In genomic region chr11:106026465-106027151, GRCm38 (mm10) we compare ENCODE assay signal across 9 mouse cellular contexts. TPM values are rescaled to one million over a fixed set of nuclear protein-coding genes. Genes with fewer than 3 reads are reported as not detected.
DNase-seq lines count a peak whose midpoint lies in the region; ATAC-seq and TF ChIP-seq lines count a peak whose summit lies in the region.
"Had no signal": no experiment of that assay in that cellular context is flagged by ENCODE, and none has a peak within 500 bp of the region (broad histone marks: within the 10 kb centered on the region; RNA-seq: fewer than 3 reads in every experiment).

No protein-coding gene starts in this region.

- no peak overlapping the region for H3K4me2 ChIP-seq in hindbrain, embryonic 11.5 days (replicated peaks; ENCODE audit: low read depth, low read length)
- H3K4me2 ChIP-seq in hindbrain, embryonic 13.5 days = no peak overlapping the region
- H3K4me2 ChIP-seq: midbrain, embryonic 12.5 days had no signal

- H3K27me3 ChIP-seq in hindbrain, embryonic 11.5 days (ENCODE audit: control insufficient read depth, insufficient read depth, low read length) = no peaks in the 10 kb centered on the region
- H3K27me3 ChIP-seq in hindbrain, embryonic 13.5 days = peaks cover 6% of the 10 kb centered on the region; the same call in 1 of the 2 replicates

- peak; percentile 60 for DNase-seq in hindbrain, embryonic 11.5 days (ENCODE audit: low spot score)
- peak; percentile 64 for DNase-seq in adrenal gland, postnatal 25 days
- peak; percentile 84 for DNase-seq in induced T-regulatory cell, adult 2 months (ENCODE audit: low read depth)
- peak; percentile 57 for DNase-seq in left cerebral cortex, adult 11 months (ENCODE audit: low spot score)
- DNase-seq in lung, postnatal 4 days = peak; percentile 65 to 78
- peak; percentile 57 to 80 for DNase-seq in spleen, postnatal 10 days (ENCODE audit: low spot score in 2 of 2)

- H3K4me1 ChIP-seq in hindbrain, embryonic 11.5 days (replicated peaks; ENCODE audit: control insufficient read depth, insufficient read depth, low read length) = no peaks in the 10 kb centered on the region
- H3K4me1 ChIP-seq in hindbrain, embryonic 13.5 days (replicated peaks) = no peaks in the 10 kb centered on the region
- no peaks in the 10 kb centered on the region for H3K4me1 ChIP-seq in embryonic fibroblast, embryonic 13.5 days (ENCODE audit: control insufficient read depth, insufficient read depth, low read length)
- H3K4me1 ChIP-seq: midbrain, embryonic 12.5 days had no signal

- peak; percentile 78 for TF ChIP-seq CTCF in embryonic fibroblast, embryonic 13.5 days (IDR thresholded peaks at IDR 0.05; ENCODE audit: borderline replicate concordance, insufficient read depth, low read length)

- H3K36me3 ChIP-seq in hindbrain, embryonic 11.5 days (ENCODE audit: control insufficient read depth, insufficient read depth, low read length) = no peaks in the 10 kb centered on the region
- peaks cover 5% of the 10 kb centered on the region; the same call in 1 of the 2 replicates for H3K36me3 ChIP-seq in hindbrain, embryonic 13.5 days
- H3K36me3 ChIP-seq: midbrain, embryonic 12.5 days had no signal

- H3K9ac ChIP-seq in hindbrain, embryonic 11.5 days (ENCODE audit: low read depth, low read length) = no peak overlapping the region
- no peak overlapping the region for H3K9ac ChIP-seq in hindbrain, embryonic 13.5 days
- H3K9ac ChIP-seq: midbrain, embryonic 12.5 days had no signal

- TF ChIP-seq POLR2A in embryonic fibroblast, embryonic 13.5 days (IDR thresholded peaks at IDR 0.05; ENCODE audit: low read depth, low read length) = no peak

- no peak overlapping the region for H3K4me3 ChIP-seq in hindbrain, embryonic 11.5 days (ENCODE audit: low read depth, low read length)
- H3K4me3 ChIP-seq in hindbrain, embryonic 13.5 days = no peak overlapping the region
- no peak overlapping the region for H3K4me3 ChIP-seq in embryonic fibroblast, embryonic 13.5 days (ENCODE audit: insufficient read depth, low read length)
- H3K4me3 ChIP-seq: midbrain, embryonic 12.5 days had no signal

- no peak for ATAC-seq in hindbrain, embryonic 11.5 days (ENCODE audit: low FRiP score)
- no peak for ATAC-seq in hindbrain, embryonic 13.5 days (ENCODE audit: low FRiP score)

- H3K9me3 ChIP-seq in hindbrain, embryonic 11.5 days (ENCODE audit: control insufficient read depth, low read length) = no peaks in the 10 kb centered on the region
- no peaks in the 10 kb centered on the region for H3K9me3 ChIP-seq in hindbrain, embryonic 13.5 days
- H3K9me3 ChIP-seq: midbrain, embryonic 12.5 days had no signal

- WGBS in hindbrain, embryonic 11.5 days = 42% methylated on average over 10 of the region's 11 CpGs
- 44% methylated on average over 11 of the region's 11 CpGs for WGBS in hindbrain, embryonic 13.5 days

- H3K27ac ChIP-seq in hindbrain, embryonic 11.5 days (ENCODE audit: low read depth, low read length) = no peak overlapping the region
- no peak overlapping the region for H3K27ac ChIP-seq in hindbrain, embryonic 13.5 days
- no peak overlapping the region for H3K27ac ChIP-seq in embryonic fibroblast, embryonic 13.5 days (ENCODE audit: insufficient read depth, low read length)
- H3K27ac ChIP-seq: midbrain, embryonic 12.5 days had no signal

RNA-seq across cellular contexts. Expression of gene Dcaf7, which starts 10.1 kb away (rescaled TPM):
- 70.1 and 77.6 TPM in 2 replicates for polyA plus RNA-seq in hindbrain, embryonic 11.5 days (2014; fragmentation: Nextera tagmentation; extraction: Ambion mirVana)
- polyA plus RNA-seq in hindbrain, embryonic 13.5 days (2015; fragmentation: Nextera tagmentation; extraction: Ambion mirVana) = 117 and 123 TPM in 2 replicates
- total RNA-seq in adrenal gland, postnatal 25 days (2021) = 43.7 and 58.4 TPM in 2 replicates
- polyA plus RNA-seq in embryonic fibroblast, embryonic 13.5 days (2011; ENCODE audit: insufficient read length, low read depth, missing spikeins) = 55.8 and 60.0 TPM in 2 replicates

RNA-seq across cellular contexts. Expression of gene Kcnh6, which starts 18.7 kb away (rescaled TPM):
- polyA plus RNA-seq in hindbrain, embryonic 11.5 days (2014; fragmentation: Nextera tagmentation; extraction: Ambion mirVana) = 0.46 and 0.75 TPM in 2 replicates
- 1.7 and 2.3 TPM in 2 replicates for polyA plus RNA-seq in hindbrain, embryonic 13.5 days (2015; fragmentation: Nextera tagmentation; extraction: Ambion mirVana)
- 0.21 TPM in 1 of 2 replicates, not detected in the other for total RNA-seq in adrenal gland, postnatal 25 days (2021)
- polyA plus RNA-seq in embryonic fibroblast, embryonic 13.5 days (2011; ENCODE audit: insufficient read length, low read depth, missing spikeins) = not detected in 2 replicates

RNA-seq across cellular contexts. Expression of gene Ace3, which starts 32.1 kb away (rescaled TPM):
- polyA plus RNA-seq in hindbrain, embryonic 11.5 days (2014; fragmentation: Nextera tagmentation; extraction: Ambion mirVana) = not detected in 2 replicates
- 0.08 TPM in 1 of 2 replicates, not detected in the other for polyA plus RNA-seq in hindbrain, embryonic 13.5 days (2015; fragmentation: Nextera tagmentation; extraction: Ambion mirVana)
- total RNA-seq in adrenal gland, postnatal 25 days (2021) = not detected in 2 replicates
- not detected in 2 replicates for polyA plus RNA-seq in embryonic fibroblast, embryonic 13.5 days (2011; ENCODE audit: insufficient read length, low read depth, missing spikeins)
- polyA plus RNA-seq: midbrain, embryonic 12.5 days had no signal

RNA-seq across cellular contexts. Expression of gene Taco1, which starts 39.3 kb away (rescaled TPM):
- 8.7 and 11.7 TPM in 2 replicates for polyA plus RNA-seq in hindbrain, embryonic 11.5 days (2014; fragmentation: Nextera tagmentation; extraction: Ambion mirVana)
- polyA plus RNA-seq in hindbrain, embryonic 13.5 days (2015; fragmentation: Nextera tagmentation; extraction: Ambion mirVana) = 8.1 and 8.4 TPM in 2 replicates
- total RNA-seq in adrenal gland, postnatal 25 days (2021) = 28.5 and 36.0 TPM in 2 replicates
- 9.5 and 10.3 TPM in 2 replicates for polyA plus RNA-seq in embryonic fibroblast, embryonic 13.5 days (2011; ENCODE audit: insufficient read length, low read depth, missing spikeins)

RNA-seq across cellular contexts. Expression of gene Map3k3, which starts 57.8 kb away (rescaled TPM):
- 14.2 and 15.7 TPM in 2 replicates for polyA plus RNA-seq in hindbrain, embryonic 11.5 days (2014; fragmentation: Nextera tagmentation; extraction: Ambion mirVana)
- 15.1 and 15.7 TPM in 2 replicates for polyA plus RNA-seq in hindbrain, embryonic 13.5 days (2015; fragmentation: Nextera tagmentation; extraction: Ambion mirVana)
- 35.2 and 50.6 TPM in 2 replicates for total RNA-seq in adrenal gland, postnatal 25 days (2021)
- 40.0 and 41.1 TPM in 2 replicates for polyA plus RNA-seq in embryonic fibroblast, embryonic 13.5 days (2011; ENCODE audit: insufficient read length, low read depth, missing spikeins)
